Mouse (Mus musculus) neural tube, embryonic 11.5 days (tissue): ENCODE results near the gene Anapc1. TPM values are rescaled to one million over a fixed set of nuclear protein-coding genes. Genes with fewer than 3 reads are reported as not detected.
A peak's percentile ranks its signal among the peaks of the same experiment; 100 is the strongest.
"Not testable (repeated sequence)": the region's sequence is repeated elsewhere in the genome, so short reads cannot be mapped to it uniquely, and the experiment has no call there.

Source experiments
- ATAC-seq: fragments of 200-750 bp; cut with Nextera tagmentation; 2 replicates; pipeline ENCODE4 v1.8.0; 2017; ENCODE audit warnings: moderate number of reproducible peaks, mild to moderate bottlenecking, moderate TSS enrichment, moderate library complexity; ENCODE audit not compliant: insufficient read depth, low FRiP score, low TSS enrichment
- DNase-seq: peaks from one replicate; pipeline ENCODE4 v3.0.0-alpha.2; 2015; ENCODE audit warnings: low spot score
- H3K27ac ChIP-seq: fragments of 300-500 bp; sonication (generic); 2 replicates; pipeline ENCODE4 v1.5.1; 2014; ENCODE audit warnings: low read depth, mild to moderate bottlenecking, low read length
- H3K27me3 ChIP-seq: fragments of 300-500 bp; sonication (generic); 2 replicates; pipeline ENCODE4 v1.6.1; 2014; ENCODE audit warnings: mild to moderate bottlenecking, low read length, mixed read lengths; ENCODE audit not compliant: control insufficient read depth, insufficient read depth
- H3K36me3 ChIP-seq: fragments of 300-500 bp; sonication (generic); 2 replicates; pipeline ENCODE4 v1.6.1; 2014; ENCODE audit warnings: mild to moderate bottlenecking, low read length, moderate library complexity, mixed read lengths; ENCODE audit not compliant: control insufficient read depth, insufficient read depth
- H3K4me1 ChIP-seq: fragments of 300-500 bp; sonication (generic); 2 replicates; pipeline ENCODE4 v1.6.1; 2014; ENCODE audit warnings: low read length, mixed read lengths; ENCODE audit not compliant: control insufficient read depth, insufficient read depth
- H3K4me2 ChIP-seq: fragments of 300-500 bp; sonication (generic); 2 replicates; pipeline ENCODE4 v1.6.1; 2014; ENCODE audit warnings: low read depth, mild to moderate bottlenecking, moderate library complexity
- H3K4me3 ChIP-seq: fragments of 300-500 bp; sonication (generic); 2 replicates; pipeline ENCODE4 v1.5.1; 2014; ENCODE audit warnings: low read depth, low read length
- H3K9ac ChIP-seq: fragments of 300-500 bp; sonication (generic); 2 replicates; pipeline ENCODE4 v1.6.1; 2014; ENCODE audit warnings: mild to moderate bottlenecking, low read length
- H3K9me3 ChIP-seq: fragments of 300-500 bp; sonication (generic); 2 replicates; pipeline ENCODE4 v1.6.1; 2016; ENCODE audit warnings: low read length; ENCODE audit not compliant: control insufficient read depth
- WGBS: fragments of 180-500 bp; shearing (Covaris S2); extraction: QIAGEN DNeasy Blood & Tissue Kit; methylation state at CpG from one replicate; pipeline ENCODE4 v1.1.7; 2014; 5-methylcytosine and 5-hydroxymethylcytosine counted together
- polyA plus RNA-seq: library from polyadenylated mRNA; unstranded; fragments of >200 nt; fragmentation: Nextera tagmentation; extraction: Ambion mirVana; gene quantifications from 2 replicates; pipeline ENCODE4 v1.2.1, GENCODE M21; 2014

The Anapc1 gene
- polyA plus RNA-seq, 1 experiment from 2014 or later, result 94.1 TPM

DNA sequence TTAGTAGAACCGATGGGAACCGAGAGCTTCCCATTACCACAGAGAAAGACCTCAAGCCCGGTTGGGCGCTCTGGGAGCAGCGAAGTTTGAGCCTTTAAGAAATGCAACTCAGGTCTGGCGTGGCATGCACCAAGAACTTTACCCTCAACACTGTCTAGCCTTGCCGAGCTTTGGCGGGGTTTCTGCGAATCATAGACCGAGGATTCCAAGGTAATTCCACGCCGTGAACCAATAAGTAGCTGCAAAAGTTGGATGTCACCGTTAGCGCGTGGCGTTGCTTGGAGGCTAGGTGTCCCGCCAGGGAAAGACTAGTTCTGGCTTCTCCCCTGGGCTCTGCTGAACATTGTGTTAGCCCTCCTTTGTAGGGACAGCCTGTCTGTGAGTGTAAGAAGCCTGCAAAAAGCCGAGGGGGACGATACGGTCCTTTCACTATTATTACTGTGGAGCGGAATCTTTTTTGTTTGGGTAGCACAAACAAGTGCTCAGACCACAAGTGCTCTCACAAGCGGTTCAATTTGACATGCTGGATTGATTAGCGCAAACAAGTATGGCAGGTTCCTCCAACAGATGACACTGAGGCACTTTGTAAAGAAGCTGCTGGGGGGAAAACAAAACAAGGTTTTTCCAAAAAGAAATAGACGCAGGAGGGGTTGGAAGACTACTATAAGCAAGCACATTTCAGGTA, 12.2 kb upstream of the Anapc1 start:
- no peaks in the 10 kb centered on the region for H3K4me1 ChIP-seq
- H3K4me3 ChIP-seq, result peak overlapping the region; percentile 61
- peak overlapping the region; percentile 55 for H3K9ac ChIP-seq
- peak; percentile 65 for DNase-seq
- H3K9me3 ChIP-seq, result no peaks in the 10 kb centered on the region
- H3K27ac ChIP-seq, result no peak overlapping the region
- no peaks in the 10 kb centered on the region for H3K36me3 ChIP-seq
- H3K27me3 ChIP-seq, result no peaks in the 10 kb centered on the region
- under 1% methylated on average over 24 of the region's 24 CpGs for WGBS
- no peak for ATAC-seq
- peak overlapping the region; percentile 90 for H3K4me2 ChIP-seq

DNA sequence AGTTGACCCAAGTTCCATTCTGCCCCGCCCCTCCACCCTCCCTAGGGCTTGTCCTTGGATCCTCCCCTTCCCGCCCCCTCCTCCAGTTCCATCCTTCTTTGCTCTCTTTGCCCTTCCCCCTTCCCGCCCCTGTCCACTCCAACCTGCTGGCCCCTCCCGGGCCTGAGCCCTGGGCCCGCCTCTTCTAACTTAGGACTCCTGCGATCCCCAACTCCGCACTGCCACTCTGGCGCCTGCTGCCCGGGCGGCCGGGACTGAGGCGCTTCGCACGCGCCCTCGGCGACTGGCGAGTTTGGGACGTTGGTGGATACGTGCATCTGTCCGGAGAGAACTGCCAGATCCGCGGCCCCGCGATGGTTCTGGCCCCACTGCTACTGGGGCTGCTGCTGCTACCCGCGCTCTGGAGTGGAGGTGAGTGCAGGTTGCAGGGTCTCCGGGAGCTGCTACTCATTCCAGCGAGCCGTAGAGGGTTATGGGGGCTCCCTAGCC, 11.5 kb upstream of the Anapc1 start, which contains the start of gene Mertk:
TSS of gene Mertk (plus strand) at position 264 of the 489 bp plus-strand sequence.
- Histone ChIP-seq H3K9me3 (no peaks in the 10 kb centered on the region), H3K36me3 (no peaks in the 10 kb centered on the region), H3K9ac (peak within 1 kb of the TSS; percentile 55), H3K27me3 (no peaks in the 10 kb centered on the region), H3K4me1 (no peaks in the 10 kb centered on the region), H3K4me3 (peak within 1 kb of the TSS; percentile 61), H3K4me2 (peak within 1 kb of the TSS; percentile 90), H3K27ac (no peak within 1 kb of the TSS)
- peak; percentile 78 for DNase-seq
- WGBS, result under 1% methylated on average over 30 of the region's 30 CpGs
- peak; percentile 88 for ATAC-seq

DNA sequence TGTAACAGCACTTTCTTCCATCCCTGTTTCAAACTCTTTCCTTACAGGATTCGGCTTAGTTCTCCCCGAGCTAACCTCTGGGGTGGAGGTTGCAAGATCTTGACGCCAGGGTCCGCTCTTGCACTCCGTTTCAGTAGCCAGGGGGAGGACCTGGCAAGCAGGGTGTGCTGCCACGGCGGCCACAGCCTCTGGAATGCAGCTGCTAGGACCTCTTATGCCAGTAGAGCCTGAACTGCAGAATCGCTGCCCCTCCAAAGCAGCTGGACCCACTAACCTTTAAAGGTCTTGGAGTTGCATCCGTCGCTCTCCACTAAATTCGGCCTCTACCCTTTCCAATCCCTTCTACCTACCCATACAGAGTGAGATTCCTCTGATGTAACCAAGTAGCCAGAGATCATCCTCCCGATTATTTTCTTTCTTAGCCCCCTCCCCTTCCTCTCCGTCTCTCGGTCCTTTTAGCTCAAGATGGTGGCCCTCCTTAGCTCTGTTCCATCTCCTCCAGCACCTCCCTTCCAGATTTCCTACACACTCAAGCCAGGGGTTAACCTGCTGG, 11.0 kb upstream of the Anapc1 start:
- under 1% methylated on average over 14 of the region's 14 CpGs for WGBS
- H3K9ac ChIP-seq, result peak overlapping the region; percentile 55
- peak overlapping the region; percentile 90 for H3K4me2 ChIP-seq
- H3K27ac ChIP-seq, result no peak overlapping the region
- no peaks in the 10 kb centered on the region for H3K4me1 ChIP-seq
- ATAC-seq (peak; percentile 89), DNase-seq (peak; percentile 87)
- no peaks in the 10 kb centered on the region for H3K36me3 ChIP-seq
- no peaks in the 10 kb centered on the region for H3K27me3 ChIP-seq
- H3K9me3 ChIP-seq, result no peaks in the 10 kb centered on the region
- H3K4me3 ChIP-seq, result peak overlapping the region; percentile 61

DNA sequence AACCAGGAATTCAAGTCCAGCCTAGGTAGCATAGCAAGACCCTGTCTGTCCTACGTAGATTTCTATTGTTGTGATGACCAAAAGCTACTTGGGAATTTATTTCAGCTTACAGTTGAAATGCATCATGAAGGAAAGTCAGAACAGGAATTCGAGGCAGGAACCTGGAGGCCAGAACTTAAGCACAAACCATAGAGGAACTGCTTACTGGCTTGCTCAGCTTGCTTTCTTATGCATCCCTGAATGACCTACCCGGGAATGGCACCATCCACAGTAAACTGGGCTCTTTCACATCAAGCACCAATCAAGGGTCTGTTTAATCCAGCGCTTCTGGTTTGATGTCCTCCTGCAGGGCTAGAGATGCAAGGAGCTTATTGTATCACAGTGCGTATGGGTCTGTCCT, 10.4 kb upstream of the Anapc1 start:
- H3K4me2 ChIP-seq, result peak overlapping the region; percentile 90; the same call in 1 of the 2 replicates
- H3K36me3 ChIP-seq, result no peaks in the 10 kb centered on the region

DNA sequence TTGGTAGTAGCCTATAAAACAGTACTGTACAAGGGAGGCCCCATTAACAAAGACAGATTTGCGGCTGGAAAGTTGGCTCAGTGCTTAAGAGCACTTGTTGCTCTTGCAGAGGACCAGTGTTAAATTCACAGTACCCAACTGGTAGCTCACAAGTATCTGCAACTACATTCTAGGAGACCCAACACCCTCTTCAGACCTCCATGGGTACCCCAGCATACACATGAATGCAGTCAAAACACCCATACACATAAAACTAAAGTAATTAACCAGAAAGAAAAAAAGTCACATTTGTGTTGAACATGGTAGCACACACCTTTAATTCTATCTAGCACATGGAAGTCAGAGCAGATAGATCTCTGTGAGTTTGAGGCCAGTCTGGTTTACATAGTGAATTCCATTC, 9.9 kb upstream of the Anapc1 start:
- H3K9me3 ChIP-seq, result no peaks in the 10 kb centered on the region
- WGBS, result 89% methylated on average over 1 of the region's 1 CpGs
- no peaks in the 10 kb centered on the region for H3K4me1 ChIP-seq
- H3K9ac ChIP-seq, result no peak overlapping the region
- no peak overlapping the region for H3K27ac ChIP-seq
- H3K36me3 ChIP-seq, result no peaks in the 10 kb centered on the region
- DNase-seq (no peak), ATAC-seq (no peak)
- no peaks in the 10 kb centered on the region for H3K27me3 ChIP-seq
- H3K4me2 ChIP-seq, result no peak overlapping the region
- H3K4me3 ChIP-seq, result no peak overlapping the region

More for the DNA sequence above, 10.4 kb upstream of the Anapc1 start:
- Histone ChIP-seq H3K27ac (no peak overlapping the region), H3K4me3 (no peak overlapping the region), H3K9me3 (no peaks in the 10 kb centered on the region), H3K4me1 (no peaks in the 10 kb centered on the region), H3K9ac (no peak overlapping the region), H3K27me3 (no peaks in the 10 kb centered on the region)
- ATAC-seq (no peak), DNase-seq (no peak)
- 54% methylated on average over 5 of the region's 5 CpGs for WGBS

DNA sequence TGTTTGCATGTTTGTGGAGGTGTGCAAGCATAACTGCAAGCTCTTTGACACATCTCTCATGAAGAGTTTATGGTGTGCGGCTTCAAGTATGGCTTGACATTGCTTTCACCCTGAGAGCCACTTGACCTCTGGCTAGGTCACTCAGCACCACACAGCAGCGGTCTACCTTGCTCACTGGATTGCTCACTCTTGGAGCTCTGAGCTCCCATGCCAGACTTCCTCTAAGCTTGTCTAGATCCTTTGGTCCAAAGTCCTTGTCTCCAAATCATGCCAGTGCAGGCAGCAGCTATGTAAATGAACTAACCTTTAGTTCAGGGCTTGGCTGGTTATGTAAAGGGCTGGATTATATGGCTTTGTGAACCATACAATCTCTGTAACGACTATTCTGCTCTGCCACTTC, 9.2 kb upstream of the Anapc1 start:
- ATAC-seq, result no peak
- no peak for DNase-seq
- 78% methylated on average over 3 of the region's 3 CpGs for WGBS

DNA sequence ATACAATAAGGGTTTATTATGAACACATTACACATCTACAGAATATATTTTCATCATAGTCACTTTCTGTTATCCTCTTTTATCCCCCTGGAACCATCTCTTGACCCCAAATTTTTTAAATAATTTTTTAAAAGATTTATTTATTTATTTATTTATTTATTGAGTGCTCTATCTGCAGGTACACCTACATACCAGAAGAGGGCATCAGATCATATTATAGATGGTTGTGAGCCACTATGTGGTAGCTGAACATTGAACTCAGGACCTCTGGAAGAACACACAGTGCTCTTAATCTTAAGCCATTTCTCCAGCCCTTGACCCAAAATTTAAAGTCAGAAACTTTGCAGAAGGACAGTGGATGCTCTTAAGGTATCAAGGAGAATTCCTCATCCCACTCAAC, 7.4 kb upstream of the Anapc1 start:
- Histone ChIP-seq H3K27ac (no peak overlapping the region), H3K27me3 (no peaks in the 10 kb centered on the region), H3K4me1 (no peaks in the 10 kb centered on the region)

More for the DNA sequence above, 9.2 kb upstream of the Anapc1 start:
- Histone ChIP-seq H3K36me3 (no peaks in the 10 kb centered on the region), H3K27me3 (no peaks in the 10 kb centered on the region), H3K4me3 (no peak overlapping the region), H3K27ac (no peak overlapping the region), H3K4me2 (no peak overlapping the region), H3K9me3 (no peaks in the 10 kb centered on the region), H3K9ac (no peak overlapping the region), H3K4me1 (no peaks in the 10 kb centered on the region)

DNA sequence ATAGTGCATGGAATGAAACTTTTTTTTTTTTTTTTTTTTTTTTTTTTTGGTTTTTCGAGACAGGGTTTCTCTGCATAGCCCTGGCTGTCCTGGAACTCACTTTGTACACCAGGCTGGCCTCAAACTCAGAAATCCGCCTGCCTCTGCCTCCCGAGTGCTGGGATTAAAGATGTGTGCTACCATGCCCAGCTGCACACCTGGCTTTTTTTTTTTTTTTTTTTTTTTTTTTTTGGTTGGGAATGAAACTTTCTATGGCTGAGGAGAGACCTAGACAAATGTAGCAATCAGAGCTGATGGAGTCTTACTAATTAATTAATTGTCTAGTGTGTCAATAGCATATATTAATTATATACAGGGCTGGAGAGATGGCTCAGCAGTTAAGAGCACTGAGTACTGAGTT, 6.6 kb upstream of the Anapc1 start:
- not testable (repeated sequence) for H3K4me3 ChIP-seq, H3K27me3 ChIP-seq

More for the DNA sequence above, 7.4 kb upstream of the Anapc1 start:
- DNase-seq, result no peak
- H3K4me3 ChIP-seq, result no peak overlapping the region
- H3K9me3 ChIP-seq, result no peaks in the 10 kb centered on the region
- no peak for ATAC-seq
- no peaks in the 10 kb centered on the region for H3K36me3 ChIP-seq
- no peak overlapping the region for H3K9ac ChIP-seq
- no peak overlapping the region for H3K4me2 ChIP-seq

DNA sequence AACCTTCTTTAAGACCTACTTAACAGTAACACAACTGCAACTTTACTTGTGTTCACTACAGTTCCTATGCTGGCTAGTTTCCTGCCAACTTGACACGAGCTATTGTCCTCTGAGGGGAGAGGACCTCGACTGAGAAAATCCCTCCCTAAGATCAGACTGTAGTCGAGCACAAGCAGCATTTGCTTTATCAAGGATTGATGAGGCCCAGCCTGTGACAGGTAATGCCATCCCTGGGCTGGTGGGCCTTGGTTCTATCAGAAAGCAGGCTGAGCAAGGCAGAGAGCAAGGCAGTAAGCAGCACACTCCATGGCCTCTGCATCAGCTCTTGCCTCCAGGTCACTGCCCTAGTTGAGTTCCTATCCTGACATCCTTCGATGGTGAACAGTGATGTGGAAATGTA, 6.0 kb upstream of the Anapc1 start:
- Histone ChIP-seq H3K4me3 (no peak overlapping the region), H3K36me3 (no peaks in the 10 kb centered on the region), H3K27ac (no peak overlapping the region), H3K4me2 (no peak overlapping the region), H3K27me3 (no peaks in the 10 kb centered on the region), H3K9me3 (no peaks in the 10 kb centered on the region), H3K4me1 (no peaks in the 10 kb centered on the region), H3K9ac (no peak overlapping the region)
- WGBS, result 69% methylated on average over 4 of the region's 4 CpGs
- no peak for ATAC-seq
- DNase-seq, result no peak

More for the DNA sequence above, 6.6 kb upstream of the Anapc1 start:
- not testable (repeated sequence) for ATAC-seq, DNase-seq, H3K36me3 ChIP-seq, H3K9ac ChIP-seq, H3K27ac ChIP-seq, H3K4me2 ChIP-seq, H3K4me1 ChIP-seq, H3K9me3 ChIP-seq
- WGBS, result 79% methylated on average over 2 of the region's 3 CpGs
